Mouse (Mus musculus): ENCODE results near the gene Endod1.
"Not testable (repeated sequence)": the region's sequence is repeated elsewhere in the genome, so short reads cannot be mapped to it uniquely, and the experiment has no call there.

Endod1 gene

DNA sequence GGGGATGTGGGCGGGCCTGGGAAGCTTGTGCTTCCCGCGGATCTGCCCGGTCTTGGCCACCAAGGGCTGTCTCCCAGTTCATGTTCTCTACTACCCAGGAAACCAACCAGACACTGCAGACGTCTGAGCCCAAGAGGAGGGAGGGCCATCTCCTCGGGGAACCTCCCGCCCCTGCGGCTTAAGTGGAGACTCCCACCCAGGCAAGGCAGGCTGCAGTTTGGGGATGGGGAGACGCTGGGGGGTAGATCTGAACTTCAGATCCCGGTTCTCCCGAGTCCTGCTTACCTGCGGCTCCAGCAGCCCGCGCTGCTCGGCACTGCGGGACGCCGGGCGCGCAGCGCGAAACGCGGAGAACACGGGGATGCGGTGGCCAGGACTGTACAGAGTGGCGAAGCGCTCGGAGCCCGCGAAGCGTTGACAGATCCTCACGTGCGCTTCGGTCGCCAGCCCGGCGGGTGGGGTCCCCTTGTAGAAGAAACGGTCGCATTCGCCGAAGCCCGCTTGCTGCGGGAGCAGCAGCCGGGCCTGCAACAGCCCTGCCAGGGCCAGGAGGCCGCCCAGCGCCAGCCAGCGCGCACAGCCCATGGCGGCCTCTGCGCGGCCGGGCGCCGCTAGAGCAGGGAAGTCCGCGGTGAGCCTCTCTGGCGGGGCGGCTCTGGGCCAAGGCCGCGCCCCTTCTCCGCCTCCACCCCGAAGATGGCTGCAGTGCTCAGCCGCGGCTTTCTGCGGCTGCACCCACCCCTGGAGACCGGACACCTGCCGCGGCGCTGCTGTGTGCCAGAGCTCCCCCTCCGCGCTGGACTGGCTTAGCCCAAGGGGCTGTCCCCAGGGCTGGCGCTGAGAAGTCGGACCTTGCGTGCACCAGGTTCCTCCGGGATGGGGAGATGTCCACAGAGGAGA lies 671 bp downstream of the Endod1 start:
- DNase-seq (ENCODE audit: extremely low read depth, insufficient read length, low spot score) = peak; percentile 94

- DNase-seq (ENCODE audit: extremely low read depth, insufficient read length, low spot score) = no peak
Observed at GRCm38 (mm10) chr9:14379769-14380385, 1.4 kb downstream of the Endod1 start.

GRCm38 (mm10) chr9:14378151-14378550 lies 3.2 kb downstream of the Endod1 start:
- DNase-seq (ENCODE audit: extremely low read depth, insufficient read length, low spot score) = peak; percentile 36

DNA sequence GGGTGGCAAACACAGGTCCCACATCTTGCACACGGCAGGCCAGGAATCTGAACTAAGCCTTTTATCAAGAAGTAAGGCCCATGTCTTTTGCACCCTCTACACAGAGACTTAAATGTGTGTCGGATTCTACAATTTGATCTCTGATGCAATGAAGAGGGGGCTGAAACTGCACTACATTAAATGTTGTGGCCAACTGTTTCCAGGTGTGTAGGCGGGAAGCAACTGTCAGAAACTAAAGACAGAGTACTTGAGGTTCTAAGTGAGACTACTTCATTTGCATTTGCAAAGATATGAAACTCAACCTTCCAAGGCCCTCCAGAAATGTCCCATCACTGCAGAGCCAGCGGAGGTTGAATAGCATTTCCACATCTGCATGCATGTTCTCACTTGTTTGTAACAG lies 5.2 kb downstream of the Endod1 start:
- DNase-seq (ENCODE audit: extremely low read depth, insufficient read length, low spot score) = no peak

DNA sequence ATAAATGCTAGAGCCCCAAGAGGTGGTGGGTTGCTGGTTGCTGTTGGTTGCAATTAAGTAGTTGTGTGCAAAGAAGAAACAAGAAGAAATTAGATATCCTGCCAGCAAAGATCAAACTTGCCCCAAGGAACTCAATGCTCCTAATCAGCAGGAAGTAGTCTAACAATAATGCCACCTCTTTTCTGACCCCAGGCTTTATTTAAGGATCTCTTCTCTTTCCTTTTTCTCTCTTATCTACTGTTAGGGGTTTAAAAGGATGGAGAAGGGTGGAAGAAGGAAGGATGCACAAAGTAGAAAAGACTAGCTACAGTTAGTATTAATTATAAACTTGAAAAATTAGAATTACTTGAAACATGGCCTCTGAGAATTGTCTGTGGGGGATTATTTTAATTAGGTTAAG lies 8.9 kb downstream of the Endod1 start:
- no peak for DNase-seq (ENCODE audit: extremely low read depth, insufficient read length, low spot score)

- no peak for DNase-seq (ENCODE audit: extremely low read depth, insufficient read length, low spot score)
Observed at GRCm38 (mm10) chr9:14369271-14369670, 12.0 kb downstream of the Endod1 start.

DNA sequence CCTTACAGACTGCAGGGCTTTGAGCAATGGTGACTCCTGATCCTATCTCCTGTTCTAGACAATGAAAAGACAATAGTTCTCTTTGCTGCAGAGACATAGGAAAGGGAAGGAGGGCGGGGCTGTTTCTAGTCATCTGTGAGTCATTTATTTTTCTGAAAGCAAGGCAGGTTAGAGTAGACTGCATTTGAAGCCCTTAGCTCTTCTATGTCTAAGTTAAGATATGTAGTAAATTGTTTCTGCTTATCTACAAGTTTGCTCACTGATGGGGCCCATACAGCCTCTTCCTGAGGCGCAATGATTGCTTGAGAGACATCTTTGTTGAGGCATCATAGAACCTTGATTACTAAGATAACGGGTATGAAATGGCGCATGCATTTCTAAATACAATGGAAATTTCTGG lies 13.5 kb downstream of the Endod1 start:
- DNase-seq (ENCODE audit: extremely low read depth, insufficient read length, low spot score) = no peak

GRCm38 (mm10) chr9:14365481-14366125 lies 15.7 kb downstream of the Endod1 start:
- DNase-seq (ENCODE audit: extremely low read depth, insufficient read length, low spot score) = peak; percentile 55

- DNase-seq (ENCODE audit: extremely low read depth, insufficient read length, low spot score) = no peak
Observed at GRCm38 (mm10) chr9:14364719-14365118, 16.6 kb downstream of the Endod1 start.

- DNase-seq (ENCODE audit: extremely low read depth, insufficient read length, low spot score) = peak; percentile 70
Observed at GRCm38 (mm10) chr9:14363540-14363939, 17.8 kb downstream of the Endod1 start.

DNA sequence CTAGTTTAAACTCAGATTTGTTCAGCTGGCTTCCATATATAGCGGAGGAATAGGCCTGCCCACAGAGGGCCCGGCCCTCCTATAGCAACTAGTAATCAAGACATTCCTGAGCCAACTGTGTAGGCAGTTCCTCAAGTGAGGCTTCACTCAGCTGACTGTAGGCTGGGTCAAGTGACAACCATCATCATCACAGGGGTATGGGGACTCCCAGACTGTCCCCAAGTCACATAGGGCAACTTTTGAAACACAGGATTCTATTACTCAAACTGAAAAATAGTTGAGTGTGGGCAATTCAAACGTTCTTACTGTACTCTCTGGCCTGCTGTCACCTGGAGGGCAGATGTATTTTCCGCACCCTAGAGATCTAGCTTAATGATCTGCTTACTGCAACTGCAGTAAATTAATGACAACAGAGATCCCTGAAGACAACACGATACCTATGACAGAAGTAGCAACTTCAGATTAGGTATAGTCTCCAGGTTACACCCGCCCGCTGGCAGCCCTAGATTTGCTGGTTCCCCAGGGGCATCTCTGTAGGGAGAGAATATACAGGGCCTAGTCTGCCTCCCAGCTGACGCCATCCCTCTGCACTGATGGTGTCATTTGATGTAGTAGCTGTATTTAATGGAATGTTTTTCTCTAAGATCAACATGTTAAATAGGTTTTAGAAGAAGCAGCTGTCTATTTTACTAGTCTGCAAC lies 19.1 kb downstream of the Endod1 start:
- DNase-seq (ENCODE audit: extremely low read depth, insufficient read length, low spot score) = no peak

GRCm38 (mm10) chr9:14357033-14357432 lies 24.3 kb downstream of the Endod1 start:
- no peak for DNase-seq (ENCODE audit: extremely low read depth, insufficient read length, low spot score)

GRCm38 (mm10) chr9:14354852-14355251 lies 26.5 kb downstream of the Endod1 start:
- DNase-seq (ENCODE audit: extremely low read depth, insufficient read length, low spot score) = no peak

GRCm38 (mm10) chr9:14352337-14352736 lies 29.0 kb downstream of the Endod1 start:
- no peak for DNase-seq (ENCODE audit: extremely low read depth, insufficient read length, low spot score)

- no peak for DNase-seq (ENCODE audit: extremely low read depth, insufficient read length, low spot score)
Observed at GRCm38 (mm10) chr9:14350787-14351186, 30.5 kb downstream of the Endod1 start.

- no peak for DNase-seq (ENCODE audit: extremely low read depth, insufficient read length, low spot score)
Observed at GRCm38 (mm10) chr9:14349380-14349779, 31.9 kb downstream of the Endod1 start.

DNA sequence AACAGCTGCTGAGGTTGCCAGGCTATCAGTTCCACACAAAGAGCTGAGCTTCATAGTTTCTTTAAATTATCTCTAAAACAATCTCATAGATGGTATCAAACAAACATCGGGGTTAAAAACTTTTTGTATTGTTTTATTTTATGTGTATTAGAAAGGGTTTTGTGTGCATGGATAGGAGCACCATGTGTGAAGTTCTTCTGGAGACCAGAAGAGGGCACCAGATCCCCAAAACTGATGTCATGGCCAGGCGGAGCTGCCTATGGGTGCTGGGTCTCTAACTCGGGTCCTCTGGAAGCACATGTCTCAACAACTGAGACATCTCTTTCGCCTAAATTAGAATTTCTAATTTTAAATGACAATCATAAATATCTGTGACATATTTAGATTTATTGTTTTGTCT lies 32.9 kb downstream of the Endod1 start:
- DNase-seq (ENCODE audit: extremely low read depth, insufficient read length, low spot score) = no peak

GRCm38 (mm10) chr9:14345866-14346265 lies 35.4 kb downstream of the Endod1 start:
- DNase-seq (ENCODE audit: extremely low read depth, insufficient read length, low spot score) = not testable (repeated sequence)

GRCm38 (mm10) chr9:14342041-14342668 lies 39.2 kb downstream of the Endod1 start:
- no peak for DNase-seq (ENCODE audit: extremely low read depth, insufficient read length, low spot score)

- no peak for DNase-seq (ENCODE audit: extremely low read depth, insufficient read length, low spot score)
Observed at GRCm38 (mm10) chr9:14338701-14339100, 42.6 kb downstream of the Endod1 start.

DNA sequence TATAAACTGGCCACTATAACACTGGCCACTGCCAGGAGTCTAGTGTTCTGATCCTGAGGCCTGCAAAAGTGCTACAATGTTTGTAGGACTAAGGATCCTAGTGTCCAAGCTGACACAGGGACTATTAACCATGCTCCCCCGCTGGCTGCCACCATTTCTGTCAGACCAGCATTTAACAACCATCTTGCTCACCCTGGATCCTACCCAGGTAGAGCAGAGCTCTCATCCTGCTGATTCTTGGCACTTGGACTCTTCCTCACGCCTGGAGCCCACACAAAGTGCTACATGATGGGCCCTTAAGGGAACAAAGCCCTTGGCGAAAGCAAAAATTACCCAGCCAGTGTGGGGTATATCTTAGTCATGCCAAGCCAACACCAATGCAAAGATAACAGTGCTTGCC lies 44.4 kb downstream of the Endod1 start:
- no peak for DNase-seq (ENCODE audit: extremely low read depth, insufficient read length, low spot score)

All from 3134 (cell line).